Mouse (Mus musculus) heart, embryonic 11.5 days (tissue): Measurements from ENCODE around the gene Myo1e. TPM values are rescaled to one million over a fixed set of nuclear protein-coding genes. Genes with fewer than 3 reads are reported as not detected.

Source experiments
- ATAC-seq: fragments of 200-750 bp; cut with Nextera tagmentation; replicated peaks from 2 replicates; pipeline ENCODE4 v1.8.0; 2017; ENCODE audit warnings: moderate library complexity; ENCODE audit not compliant: insufficient number of reproducible peaks, low FRiP score, low TSS enrichment
- H3K27ac ChIP-seq: fragments of 300-500 bp; sonication (generic); 2 replicates; pipeline ENCODE4 v1.5.1; 2014; ENCODE audit warnings: mild to moderate bottlenecking, low read depth, low read length
- H3K27me3 ChIP-seq: fragments of 300-500 bp; sonication (generic); 2 replicates; pipeline ENCODE4 v1.6.1; 2014; ENCODE audit warnings: mild to moderate bottlenecking, low read length, mixed read lengths; ENCODE audit not compliant: control insufficient read depth, insufficient read depth
- H3K36me3 ChIP-seq: fragments of 300-500 bp; sonication (generic); 2 replicates; pipeline ENCODE4 v1.6.1; 2014; ENCODE audit warnings: mild to moderate bottlenecking, low read length, moderate library complexity, mixed read lengths; ENCODE audit not compliant: control insufficient read depth, insufficient read depth
- H3K4me1 ChIP-seq: fragments of 300-500 bp; sonication (generic); 2 replicates; pipeline ENCODE4 v1.6.1; 2014; ENCODE audit warnings: low read length; ENCODE audit not compliant: control insufficient read depth, insufficient read depth
- H3K4me2 ChIP-seq: fragments of 300-500 bp; sonication (generic); 2 replicates; pipeline ENCODE4 v1.6.1; 2014; ENCODE audit warnings: mild to moderate bottlenecking, moderate library complexity
- H3K4me3 ChIP-seq: fragments of 300-500 bp; sonication (generic); 2 replicates; pipeline ENCODE4 v1.5.1; 2014; ENCODE audit warnings: low read depth, low read length
- H3K9ac ChIP-seq: fragments of 300-500 bp; sonication (generic); 2 replicates; pipeline ENCODE4 v1.6.1; 2014; ENCODE audit warnings: mild to moderate bottlenecking, low read depth, low read length, moderate library complexity
- H3K9me3 ChIP-seq: fragments of 300-500 bp; sonication (generic); replicated peaks from 2 replicates; pipeline ENCODE4 v1.6.1; 2016; ENCODE audit warnings: low read length; ENCODE audit not compliant: control insufficient read depth
- WGBS: fragments of 180-500 bp; shearing (Covaris S2); extraction: QIAGEN DNeasy Blood & Tissue Kit; methylation state at CpG from one replicate; pipeline ENCODE4 v1.1.7; 2014; ENCODE audit not compliant: insufficient replicate concordance; 5-methylcytosine and 5-hydroxymethylcytosine counted together
- polyA plus RNA-seq: library from polyadenylated mRNA; unstranded; fragments of >200 nt; fragmentation: Nextera tagmentation; extraction: Ambion mirVana; gene quantifications from 2 replicates; pipeline ENCODE4 v1.2.1, GENCODE M21; 2014

The Myo1e gene
- 10.7 and 11.2 TPM in 2 replicates for polyA plus RNA-seq

DNA sequence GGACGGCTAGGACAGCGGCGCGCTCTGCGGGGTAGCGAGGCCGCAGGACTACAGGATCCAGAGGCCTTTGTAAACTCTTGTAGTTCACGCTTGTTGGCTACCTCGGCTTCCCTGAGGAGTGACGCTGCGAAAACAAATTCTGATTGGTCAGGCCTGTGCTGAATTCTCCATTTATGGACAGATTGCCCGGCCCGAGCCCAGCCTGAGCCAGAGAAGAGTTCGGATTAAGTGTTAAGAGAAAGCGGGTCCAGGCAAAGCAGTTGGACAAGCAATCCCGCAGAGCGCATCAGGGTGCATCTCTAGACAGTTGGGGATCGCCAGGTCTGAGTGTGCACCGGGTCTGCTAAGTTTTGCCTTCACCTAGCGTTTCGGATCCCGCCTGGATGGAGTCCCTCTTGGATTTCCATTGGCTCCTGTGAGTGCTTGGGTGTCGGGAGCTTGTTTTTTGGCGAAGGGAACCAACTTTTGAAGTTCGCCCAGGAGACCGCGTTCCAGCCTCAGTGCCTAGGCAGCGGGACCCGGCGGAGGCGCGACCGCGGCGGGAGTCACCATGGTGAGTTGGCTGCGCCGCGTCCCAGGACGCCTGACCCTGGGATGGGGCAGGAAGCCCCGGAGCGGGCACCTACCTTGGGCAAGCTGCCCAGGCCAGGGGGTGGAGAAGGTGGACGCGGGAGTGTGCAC, at the start of gene Myo1e:
Gene Myo1e (plus strand): TSS at position 200 of the 681 bp plus-strand sequence.
- under 1% methylated on average over 43 of the region's 43 CpGs for WGBS

DNA sequence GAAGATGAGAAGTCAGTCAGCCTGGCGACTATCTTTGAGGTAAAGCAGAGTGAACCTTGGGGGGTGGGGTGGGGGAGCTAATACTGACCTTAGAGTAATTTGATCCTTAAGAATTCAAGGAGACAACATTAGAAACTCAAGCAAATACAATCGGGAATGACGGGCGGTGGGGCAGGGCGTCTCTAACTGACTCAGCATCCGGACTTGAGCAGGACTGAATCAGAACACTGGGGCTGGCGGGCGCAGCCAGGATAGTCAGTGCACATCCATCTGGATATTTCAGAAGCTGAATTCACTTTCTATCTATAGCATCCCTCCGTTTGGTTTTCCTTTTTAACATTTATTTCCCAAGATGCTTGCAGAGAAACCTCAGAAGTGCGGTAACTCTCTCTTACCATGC, 47.1 kb upstream of the Myo1e start:
- Histone ChIP-seq H3K27ac (no peak overlapping the region), H3K4me3 (no peak overlapping the region), H3K36me3 (no peaks in the 10 kb centered on the region), H3K9me3 (no peaks in the 10 kb centered on the region), H3K4me1 (no peaks in the 10 kb centered on the region), H3K27me3 (no peaks in the 10 kb centered on the region), H3K9ac (no peak overlapping the region), H3K4me2 (no peak overlapping the region)
- 72% methylated on average over 10 of the region's 10 CpGs for WGBS
- no peak for ATAC-seq

More for the DNA sequence above, at the start of gene Myo1e:
- Histone ChIP-seq H3K36me3 (no peaks in the 10 kb centered on the region), H3K4me2 (peak within 1 kb of the TSS; percentile 89), H3K27me3 (no peaks in the 10 kb centered on the region), H3K27ac (peak within 1 kb of the TSS; percentile 88), H3K9me3 (no peaks in the 10 kb centered on the region), H3K9ac (peak within 1 kb of the TSS; percentile 78), H3K4me3 (peak within 1 kb of the TSS; percentile 64), H3K4me1 (peaks cover 5% of the 10 kb centered on the region; the same call in 1 of the 2 replicates)
- ATAC-seq, result peak; percentile 90

DNA sequence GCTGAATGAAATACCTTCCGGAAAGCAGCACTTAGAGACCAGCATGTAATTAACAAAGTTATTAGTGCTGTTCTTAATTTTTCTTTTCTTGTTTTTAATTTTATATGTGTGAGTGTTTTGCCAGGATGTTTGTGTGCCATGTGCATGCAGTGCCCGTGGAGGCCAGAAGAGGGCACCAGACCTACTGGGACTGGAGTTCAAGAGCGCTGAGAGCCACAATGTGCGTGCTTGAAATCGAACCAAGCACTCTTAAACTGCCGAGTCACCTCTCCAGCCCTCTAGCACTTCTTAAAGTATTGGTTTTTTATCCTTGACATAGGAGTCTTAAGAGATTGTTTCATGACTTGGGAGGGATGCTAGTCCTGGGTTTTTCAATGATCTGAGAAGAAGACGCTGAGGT, 38.2 kb upstream of the Myo1e start:
- no peak overlapping the region for H3K4me2 ChIP-seq
- WGBS, result 71% methylated on average over 7 of the region's 7 CpGs

DNA sequence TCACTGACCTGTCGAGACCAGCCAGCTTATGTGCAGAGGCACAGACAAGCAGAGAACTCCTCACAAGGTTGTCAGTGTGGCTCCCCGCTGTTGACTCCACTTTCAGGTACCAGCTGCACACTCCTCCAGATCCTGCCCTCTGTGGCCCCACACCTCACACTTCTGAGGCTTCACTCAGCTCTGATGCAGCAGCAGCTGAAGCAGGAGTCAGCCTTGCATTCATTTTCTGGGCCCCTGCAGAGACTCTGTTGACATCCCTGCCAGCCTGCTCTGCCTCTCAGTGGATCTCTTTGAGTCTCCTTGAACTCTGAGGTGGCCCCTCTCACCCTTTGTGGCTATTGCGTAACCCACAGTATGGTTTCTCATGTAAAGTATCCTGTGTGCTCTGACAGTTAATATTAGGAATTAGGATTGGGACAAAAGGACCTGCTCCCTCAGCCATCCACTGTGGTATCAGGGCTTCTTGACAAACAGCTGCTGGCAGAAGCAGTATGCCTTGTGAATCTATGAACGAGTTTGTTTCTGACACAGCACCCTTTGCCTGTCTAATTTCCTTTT, 32.8 kb upstream of the Myo1e start:
- whole genome bisulfite sequencing, result 50% methylated on average over 4 of the region's 4 CpGs
- no peak overlapping the region for H3K4me3 ChIP-seq
- no peak overlapping the region for H3K27ac ChIP-seq
- H3K27me3 ChIP-seq, result no peaks in the 10 kb centered on the region
- no peak for ATAC-seq
- no peaks in the 10 kb centered on the region for H3K36me3 ChIP-seq
- no peak overlapping the region for H3K9ac ChIP-seq
- no peak overlapping the region for H3K4me2 ChIP-seq
- no peaks in the 10 kb centered on the region for H3K9me3 ChIP-seq
- no peaks in the 10 kb centered on the region for H3K4me1 ChIP-seq

More for the DNA sequence above, 38.2 kb upstream of the Myo1e start:
- no peak for ATAC-seq
- Histone ChIP-seq H3K36me3 (no peaks in the 10 kb centered on the region), H3K9ac (no peak overlapping the region), H3K27me3 (no peaks in the 10 kb centered on the region), H3K9me3 (no peaks in the 10 kb centered on the region), H3K4me1 (no peaks in the 10 kb centered on the region), H3K27ac (no peak overlapping the region), H3K4me3 (no peak overlapping the region)

DNA sequence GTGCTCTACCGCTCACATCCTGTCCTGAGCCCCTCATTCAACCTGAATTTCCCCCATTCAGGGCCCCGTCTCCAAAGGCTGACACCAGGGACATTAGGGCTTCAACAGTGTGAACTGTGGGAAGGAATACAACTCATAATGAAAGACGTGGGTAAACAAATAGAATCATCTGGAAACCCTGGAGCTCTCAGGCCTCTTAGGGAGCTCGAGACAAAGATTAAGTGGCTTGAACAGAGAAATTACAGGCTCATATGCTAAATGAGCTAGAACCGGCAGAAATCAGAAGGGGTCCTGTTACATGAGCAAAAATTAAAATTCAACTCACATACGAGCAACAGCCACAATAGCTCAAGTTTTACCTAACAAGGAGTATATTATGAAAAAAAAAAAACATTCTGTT, 32.3 kb upstream of the Myo1e start:
- Histone ChIP-seq H3K27me3 (no peaks in the 10 kb centered on the region), H3K9me3 (no peaks in the 10 kb centered on the region), H3K4me1 (no peaks in the 10 kb centered on the region), H3K27ac (no peak overlapping the region), H3K36me3 (no peaks in the 10 kb centered on the region), H3K9ac (no peak overlapping the region), H3K4me3 (no peak overlapping the region), H3K4me2 (no peak overlapping the region)
- WGBS, result 46% methylated on average over 6 of the region's 6 CpGs
- ATAC-seq, result no peak

DNA sequence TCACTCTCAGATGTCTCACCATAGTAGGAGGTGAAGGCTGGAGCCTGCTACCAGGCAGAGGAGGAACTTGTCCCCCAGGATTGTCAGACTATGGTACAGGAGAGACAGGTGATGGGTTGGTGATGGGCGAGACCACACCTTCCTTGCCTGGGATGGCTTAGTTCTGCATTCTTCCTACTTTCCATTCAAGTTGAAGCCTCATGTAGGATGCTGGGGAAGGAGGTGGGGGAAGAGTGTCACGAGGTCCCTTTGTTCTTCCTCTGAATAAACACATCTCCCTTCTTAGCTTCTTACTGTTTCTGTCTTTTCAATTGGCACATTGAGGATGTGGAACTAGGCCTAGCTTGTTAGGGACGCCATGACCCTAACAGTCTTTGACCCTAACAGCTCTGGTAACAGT, 30.9 kb upstream of the Myo1e start:
- Histone ChIP-seq H3K4me2 (no peak overlapping the region), H3K4me3 (no peak overlapping the region), H3K27ac (no peak overlapping the region), H3K36me3 (no peaks in the 10 kb centered on the region), H3K9ac (no peak overlapping the region), H3K4me1 (no peaks in the 10 kb centered on the region), H3K9me3 (no peaks in the 10 kb centered on the region), H3K27me3 (no peaks in the 10 kb centered on the region)
- WGBS, result 81% methylated on average over 3 of the region's 3 CpGs
- ATAC-seq, result no peak

DNA sequence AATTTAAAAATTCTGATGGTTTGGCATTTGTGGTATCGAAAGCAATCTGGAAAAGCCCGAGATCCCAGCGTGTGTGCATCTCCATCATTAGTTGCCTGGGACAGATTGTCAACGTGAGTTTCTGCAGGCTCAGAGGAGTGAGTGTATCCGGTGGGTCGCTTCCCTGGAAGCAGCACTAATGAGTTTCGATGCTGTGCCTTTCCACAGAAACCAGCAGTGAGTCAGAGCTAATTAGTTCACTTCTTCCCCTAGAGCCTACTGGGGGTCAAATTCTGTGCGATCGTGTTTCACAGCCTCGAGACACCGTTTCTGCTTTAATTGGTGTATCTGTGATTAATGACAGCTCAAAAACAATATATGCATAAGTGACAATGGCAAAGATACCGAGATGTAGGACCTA, 25.4 kb upstream of the Myo1e start:
- H3K27ac ChIP-seq, result no peak overlapping the region
- H3K9me3 ChIP-seq, result no peaks in the 10 kb centered on the region
- no peaks in the 10 kb centered on the region for H3K4me1 ChIP-seq
- ATAC-seq, result no peak
- WGBS, result 72% methylated on average over 12 of the region's 12 CpGs
- no peak overlapping the region for H3K9ac ChIP-seq
- H3K27me3 ChIP-seq, result no peaks in the 10 kb centered on the region
- H3K36me3 ChIP-seq, result no peaks in the 10 kb centered on the region
- H3K4me2 ChIP-seq, result no peak overlapping the region
- no peak overlapping the region for H3K4me3 ChIP-seq

DNA sequence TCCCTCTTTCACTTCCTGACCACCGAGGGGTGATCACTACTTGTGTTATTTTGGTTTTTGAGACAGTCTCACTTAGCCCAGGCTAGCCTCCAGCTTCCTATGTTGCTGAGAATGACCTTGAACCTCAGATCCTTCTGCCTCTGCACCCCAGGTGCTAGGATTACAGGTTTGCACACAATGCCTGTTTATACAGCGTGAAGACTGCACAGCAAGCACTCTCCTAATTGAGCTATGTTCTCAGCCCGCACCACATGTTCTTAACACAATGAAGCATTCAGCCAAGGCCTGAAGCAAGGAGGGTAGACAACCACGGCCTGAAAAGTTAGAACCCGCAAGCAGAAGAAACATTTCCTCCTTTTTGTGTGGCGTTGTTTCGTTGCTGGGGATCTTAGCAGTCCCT, 24.5 kb upstream of the Myo1e start:
- 68% methylated on average over 7 of the region's 7 CpGs for WGBS
- Histone ChIP-seq H3K9me3 (no peaks in the 10 kb centered on the region), H3K4me1 (no peaks in the 10 kb centered on the region), H3K36me3 (no peaks in the 10 kb centered on the region), H3K9ac (no peak overlapping the region), H3K27me3 (no peaks in the 10 kb centered on the region), H3K4me2 (no peak overlapping the region), H3K4me3 (no peak overlapping the region), H3K27ac (no peak overlapping the region)
- no peak for ATAC-seq

DNA sequence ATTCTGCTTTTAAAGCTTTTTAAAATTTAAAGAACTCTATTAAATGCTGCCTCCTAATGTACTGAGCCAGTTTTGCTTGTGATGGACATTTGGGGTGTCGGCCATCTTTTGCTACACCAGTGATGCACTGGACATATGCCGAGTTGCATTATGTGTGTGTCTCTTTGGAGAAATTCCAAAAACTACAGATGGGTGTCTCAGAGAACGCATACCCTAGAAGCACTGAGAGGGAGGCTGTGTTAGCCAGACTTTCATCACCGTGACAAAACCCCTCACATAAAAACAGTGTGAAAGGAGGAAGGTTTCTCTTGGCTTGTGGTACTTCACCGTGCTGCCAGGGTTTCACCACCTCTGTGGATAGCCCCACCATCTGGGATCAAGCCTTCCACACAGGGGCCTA, 14.8 kb upstream of the Myo1e start:
- Histone ChIP-seq H3K36me3 (no peaks in the 10 kb centered on the region), H3K4me1 (no peaks in the 10 kb centered on the region), H3K9me3 (no peaks in the 10 kb centered on the region), H3K4me3 (no peak overlapping the region), H3K4me2 (no peak overlapping the region), H3K27me3 (no peaks in the 10 kb centered on the region), H3K9ac (no peak overlapping the region), H3K27ac (no peak overlapping the region)
- WGBS, result 84% methylated on average over 5 of the region's 5 CpGs
- ATAC-seq, result no peak
